Mouse (Mus musculus) kidney, postnatal 36 days (tissue): ENCODE measurements at regions not wholly inside any gene's neighbourhood (a gene's known extent, or its start where the extent isn't known, plus 50 kb on each side); places are given as distances from the start of the nearest gene placed in this dataset.

ENCODE experiments used
- DNase-seq, 2 experiments: peaks; one replicate each; pipeline ENCODE4 v3.0.0; 2021 to 2022; ENCODE audit warnings: mixed read lengths in 2 of 2

- DNase-seq = no peak
Observed at GRCm38 (mm10) chr12:92152043-92152921, 303.3 kb upstream of the Sel1l start.

- DNase-seq = no peak
Observed at GRCm38 (mm10) chr12:92137539-92137938, 288.6 kb upstream of the Sel1l start.

DNA sequence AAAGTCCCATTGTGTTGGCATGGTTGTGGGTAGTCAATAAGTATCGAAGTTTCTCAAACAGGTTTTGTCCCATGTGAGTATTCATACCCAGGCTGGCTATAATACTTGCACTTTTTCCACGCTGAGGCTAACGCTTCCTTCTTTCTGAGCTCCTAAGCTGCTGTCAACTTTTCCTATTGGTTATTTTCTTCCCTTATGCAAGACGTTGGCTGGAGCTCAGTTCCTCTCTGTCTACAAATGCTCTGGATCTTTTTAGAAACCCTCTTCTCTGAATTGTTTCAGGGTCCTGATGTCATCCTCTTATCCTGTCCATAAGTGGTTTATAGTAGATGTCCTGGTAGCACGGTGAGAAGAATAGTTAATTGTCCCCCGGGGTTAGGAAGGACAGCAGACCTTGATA lies 278.7 kb upstream of the Sel1l start:
- no peak for DNase-seq

DNA sequence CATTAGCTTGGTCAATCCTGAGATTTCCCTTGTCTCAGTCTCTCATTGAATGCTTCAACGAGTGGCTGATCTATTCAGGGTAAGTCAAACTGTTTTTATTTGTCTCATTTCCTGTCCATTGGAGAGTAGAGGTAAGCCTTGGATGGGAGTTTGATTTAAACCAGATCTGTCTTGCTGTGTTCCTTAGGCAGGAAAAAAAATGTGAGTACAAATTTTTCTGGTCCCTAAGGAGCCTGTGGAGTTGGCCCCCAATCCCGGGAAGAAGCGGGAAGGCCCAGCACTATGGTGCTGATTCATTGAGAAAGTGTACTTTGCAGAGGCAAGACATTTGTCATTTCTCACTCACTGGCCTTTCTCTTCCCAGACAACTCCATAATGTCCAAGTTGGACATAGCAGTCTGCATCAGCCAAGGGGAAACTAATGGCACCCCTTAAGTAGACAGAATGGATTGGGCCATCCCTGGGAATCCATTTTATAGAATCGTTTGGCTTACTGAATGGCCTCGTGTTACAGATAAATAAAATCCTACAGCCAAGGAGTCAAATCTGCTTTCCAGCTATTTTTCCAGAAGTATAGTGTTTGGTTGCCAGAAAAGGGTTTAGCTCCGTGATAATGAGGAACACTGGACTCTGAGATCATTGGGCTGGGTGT lies 271.3 kb upstream of the Sel1l start:
- DNase-seq = no peak

- peak; percentile 2 to 36 for DNase-seq
Observed at GRCm38 (mm10) chr12:92109615-92110014, 260.7 kb upstream of the Sel1l start.

GRCm38 (mm10) chr12:92100080-92100479 lies 251.1 kb upstream of the Sel1l start:
- DNase-seq = no peak

- no peak for DNase-seq
Observed at GRCm38 (mm10) chr12:92092794-92093365, 243.9 kb upstream of the Sel1l start.

GRCm38 (mm10) chr12:92073209-92073608 lies 224.3 kb upstream of the Sel1l start:
- no peak for DNase-seq

DNA sequence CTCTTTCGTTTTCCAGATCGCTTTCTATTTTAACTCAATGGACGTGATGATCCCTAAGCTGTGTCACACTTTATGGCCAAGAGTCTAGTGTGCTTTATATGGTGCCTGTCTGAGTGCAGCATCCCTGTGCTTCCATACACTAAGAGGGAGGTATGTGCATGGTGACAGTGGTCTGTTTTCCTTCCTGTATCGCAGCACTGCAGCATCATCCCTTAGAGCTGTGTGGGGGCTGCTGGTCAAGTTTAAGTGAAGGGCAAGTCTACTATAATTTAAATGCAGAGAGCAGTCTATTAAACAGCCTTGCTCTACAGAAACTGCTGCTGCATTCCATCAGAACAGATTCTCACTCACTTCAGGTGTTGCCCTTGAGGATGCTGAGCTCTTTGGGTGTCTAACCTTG lies 213.8 kb upstream of the Sel1l start:
- DNase-seq = no peak

GRCm38 (mm10) chr12:92040481-92040880 lies 191.5 kb upstream of the Sel1l start:
- peak in 1 of 2 experiments; percentile 35 for DNase-seq

DNA sequence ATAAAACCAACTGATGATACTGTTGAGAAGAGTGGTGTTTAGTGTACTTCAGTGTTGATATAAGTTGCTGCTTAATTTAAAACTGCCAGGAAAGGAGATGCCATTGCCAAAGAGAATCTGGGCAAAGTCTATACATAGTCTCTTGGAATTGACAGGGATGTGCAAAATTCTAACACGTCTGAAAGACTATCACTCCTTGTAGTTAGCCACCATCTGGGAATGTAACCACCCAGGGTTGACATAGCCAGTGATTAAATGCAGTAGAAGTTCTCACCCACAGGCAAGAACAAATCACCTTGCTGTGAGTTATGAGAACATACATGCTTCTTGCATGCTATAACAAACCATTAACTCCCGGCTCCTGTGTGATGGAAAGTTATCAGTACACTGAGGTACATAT lies 180.2 kb upstream of the Sel1l start:
- no peak for DNase-seq

- DNase-seq = no peak
Observed at GRCm38 (mm10) chr12:92028354-92028753, 179.4 kb upstream of the Sel1l start.

DNA sequence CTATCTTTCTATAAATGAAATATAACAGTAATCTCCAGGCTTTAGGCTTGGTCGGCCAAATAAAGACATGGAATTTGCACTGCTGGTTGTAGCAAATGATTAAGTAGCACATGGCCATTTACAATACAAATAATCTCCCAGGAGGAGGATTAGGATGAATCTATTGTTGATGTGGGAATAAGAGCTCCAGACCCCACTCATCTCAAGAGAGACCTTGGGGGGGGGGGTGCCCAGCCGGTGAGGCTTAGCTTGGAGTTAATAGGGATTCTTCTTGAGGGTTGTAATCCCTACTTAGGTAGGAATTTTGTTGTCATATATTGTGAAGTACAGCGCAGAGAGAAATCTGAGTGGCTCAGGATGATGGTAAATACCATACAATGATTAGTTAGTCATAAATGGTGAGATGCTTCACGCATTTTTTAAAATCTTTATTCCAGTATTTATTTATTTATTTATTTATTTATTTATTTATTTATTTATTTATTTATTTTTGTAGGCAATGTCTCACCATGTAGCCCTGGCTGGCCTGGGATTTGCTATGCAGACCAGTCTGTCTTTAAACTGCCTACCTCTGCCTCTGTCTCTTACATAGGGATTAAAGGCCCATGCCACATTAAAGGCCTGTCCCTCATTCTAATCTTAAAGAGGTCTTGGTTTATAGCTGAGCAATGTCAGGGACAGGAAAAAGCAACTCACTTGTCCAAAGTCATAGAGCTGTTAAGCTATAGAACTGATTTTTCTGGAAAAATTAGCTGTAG lies 175.7 kb upstream of the Sel1l start:
- no peak for DNase-seq

DNA sequence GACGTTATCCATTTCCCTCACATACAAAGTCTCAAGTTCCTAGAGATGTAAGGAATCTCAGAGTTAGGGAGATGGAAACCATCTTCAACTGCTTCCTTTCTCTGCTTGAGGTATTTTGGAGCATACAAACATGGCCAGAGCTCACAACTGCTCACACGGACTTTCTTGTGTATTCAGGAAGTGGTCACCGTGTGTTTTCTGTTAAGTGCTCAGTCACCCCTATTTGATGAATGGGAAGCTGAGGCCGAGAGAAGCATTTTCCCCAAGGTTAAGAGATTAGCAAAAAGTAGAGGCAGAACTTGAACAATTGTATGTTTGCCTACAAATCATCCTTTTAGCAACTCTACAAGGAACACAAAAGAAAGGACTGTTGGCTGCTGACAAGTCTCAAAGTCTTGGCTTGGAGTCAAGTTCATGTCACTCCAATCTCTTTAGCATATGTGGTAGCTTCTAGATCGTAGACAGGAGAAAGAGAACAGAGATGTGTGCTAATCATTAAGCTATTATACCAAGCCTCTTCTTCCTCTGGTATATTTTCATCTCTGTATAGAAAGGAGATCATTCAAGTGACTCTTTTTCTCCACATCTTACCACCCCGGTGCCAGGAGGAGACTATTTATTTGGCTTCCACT lies 170.8 kb upstream of the Sel1l start:
- no peak for DNase-seq

- no peak for DNase-seq
Observed at GRCm38 (mm10) chr12:92015373-92015772, 166.4 kb upstream of the Sel1l start.

DNA sequence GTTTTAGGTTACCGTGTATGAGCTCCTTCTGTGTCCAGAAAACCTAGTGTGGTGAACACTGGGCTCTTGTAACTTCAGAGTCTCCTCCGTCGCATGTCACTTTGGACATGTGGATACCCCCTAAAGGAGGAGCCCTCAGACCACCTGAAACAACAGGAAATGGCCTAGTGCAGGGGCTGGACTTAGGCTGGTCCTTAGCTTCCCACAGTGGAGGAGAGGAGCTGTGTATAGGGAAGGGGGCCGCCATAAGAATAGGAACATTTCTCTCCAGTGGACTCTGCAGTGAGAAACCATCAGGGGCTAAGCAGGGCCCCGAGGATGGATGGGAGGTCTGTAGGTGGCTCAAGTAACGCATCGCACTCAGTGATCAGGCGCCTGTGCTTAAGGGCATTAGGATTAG lies 165.0 kb upstream of the Sel1l start:
- no peak for DNase-seq

DNA sequence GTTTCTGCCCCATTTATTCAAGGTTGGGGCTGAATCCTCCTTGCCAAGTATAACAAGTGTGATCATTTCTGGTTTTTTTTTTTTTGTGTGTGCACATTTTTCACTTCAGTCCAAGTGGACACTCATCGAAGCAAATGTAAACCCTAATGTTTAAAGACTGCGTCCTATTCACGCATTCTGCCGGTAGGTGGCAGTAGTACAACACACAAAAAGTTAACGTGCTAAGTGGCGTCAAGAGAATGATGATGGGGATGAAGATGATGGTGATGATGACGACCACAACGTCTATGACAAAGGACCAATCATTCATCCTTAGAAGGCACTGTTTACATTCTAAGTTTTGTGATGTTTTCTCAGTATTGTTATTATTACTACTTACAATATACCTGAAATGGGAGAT lies 164.3 kb upstream of the Sel1l start:
- DNase-seq = peak; percentile 17 to 60

DNA sequence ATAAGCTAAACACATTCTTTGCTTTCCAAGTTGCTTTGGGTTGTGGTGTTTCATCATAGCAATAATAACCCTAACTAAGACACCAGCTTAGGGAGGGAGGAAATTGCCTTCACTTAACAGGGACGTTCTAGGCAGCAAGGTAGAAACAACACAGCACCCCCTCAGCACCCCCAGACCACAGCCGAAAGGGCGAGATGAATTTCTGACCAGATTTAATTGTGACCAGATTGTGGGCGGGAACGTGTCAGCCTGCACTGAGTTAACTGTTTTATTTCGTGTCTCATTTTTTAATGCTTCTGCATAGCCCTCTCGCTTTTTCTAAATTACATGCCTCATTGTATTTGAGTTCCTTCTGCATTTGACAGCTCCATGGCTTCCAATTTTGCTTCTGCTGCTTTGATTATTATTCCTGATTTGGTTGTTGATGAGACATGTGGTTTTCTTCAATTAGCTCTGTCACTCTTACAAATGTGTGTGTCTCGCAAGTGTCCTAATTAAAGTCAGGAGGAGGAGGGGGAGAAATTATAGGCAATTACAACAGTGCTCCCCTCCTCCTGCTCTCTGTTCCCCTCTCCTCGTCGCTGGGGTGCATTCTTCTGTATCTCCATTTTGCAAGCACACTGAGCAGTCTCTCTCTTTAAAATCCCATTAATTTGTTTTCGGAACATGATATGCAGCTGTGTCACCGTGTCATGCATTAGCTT lies 155.6 kb upstream of the Sel1l start:
- no peak for DNase-seq

GRCm38 (mm10) chr12:91999031-91999430 lies 150.1 kb upstream of the Sel1l start:
- DNase-seq = no peak

DNA sequence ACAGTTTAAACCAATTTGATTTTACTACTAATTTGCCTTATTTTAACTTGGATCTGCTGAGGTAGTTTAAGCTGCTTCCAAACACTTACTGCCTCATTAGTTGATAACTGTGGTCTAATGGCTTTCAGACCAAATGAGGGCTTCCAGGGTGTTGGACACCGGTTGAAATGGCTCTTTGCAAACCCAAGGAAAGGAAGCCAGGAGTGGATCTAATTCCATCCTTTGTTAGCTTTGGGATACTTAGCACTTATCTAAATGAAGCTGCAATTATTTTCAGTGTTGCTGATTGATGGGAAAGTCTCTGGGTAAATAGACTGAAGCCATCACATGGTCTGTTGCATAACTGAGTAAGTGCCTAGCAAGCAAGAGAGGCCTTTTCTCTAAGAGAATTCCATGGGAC lies 148.4 kb upstream of the Sel1l start:
- DNase-seq = no peak

DNA sequence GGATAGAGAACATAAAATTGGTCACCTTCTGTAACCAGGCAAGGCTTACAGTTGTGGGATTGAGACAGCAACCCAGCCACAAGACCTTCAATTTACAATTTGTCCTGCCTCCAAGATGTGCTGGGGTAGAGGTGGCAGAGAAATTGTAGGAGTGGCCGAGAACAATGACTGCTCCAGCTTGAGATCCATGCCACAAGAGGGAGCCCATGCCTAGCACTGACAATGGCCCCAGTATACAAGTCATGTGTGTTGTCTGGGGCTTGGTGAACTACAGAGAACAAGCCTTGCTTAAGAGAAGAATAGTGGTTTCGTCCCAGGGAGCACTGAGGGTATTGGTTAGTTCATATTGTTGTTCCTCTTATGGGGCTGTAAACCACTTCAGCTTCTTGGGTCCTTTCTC lies 146.6 kb upstream of the Sel1l start:
- no peak for DNase-seq

DNA sequence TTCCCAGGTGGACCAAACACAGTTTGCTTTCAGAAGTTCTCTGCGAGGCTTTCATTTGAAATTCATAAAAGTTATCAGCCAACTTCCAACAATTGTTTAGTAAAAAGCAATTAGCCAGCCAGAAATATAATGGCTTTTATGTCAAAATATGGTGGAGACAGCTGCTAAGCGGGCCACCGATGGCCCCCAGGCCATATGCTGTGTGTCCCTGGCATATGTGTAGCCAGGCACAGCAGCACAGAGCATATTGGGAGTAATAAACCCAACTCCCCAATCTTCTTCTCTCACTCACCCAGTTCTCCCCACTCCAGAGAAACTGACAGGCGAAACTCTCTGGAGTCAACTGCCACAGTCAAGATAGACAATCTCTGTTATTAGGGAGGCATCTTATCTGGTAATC lies 137.5 kb upstream of the Sel1l start:
- DNase-seq = no peak
